Mouse (Mus musculus): ENCODE data around the gene Cdc16.

- TF ChIP-seq CTCF (IDR thresholded peaks at IDR 0.05; ENCODE audit: insufficient read depth, low read depth, low read length) (no peak), POLR2A (IDR thresholded peaks at IDR 0.05; ENCODE audit: insufficient read depth, low read depth, low read length) (no peak)
These were observed 16.5 kb upstream of the Cdc16 start for GRCm38 (mm10) chr8:13740817-13741613.

All from olfactory bulb, adult 2 months (tissue).